Mouse (Mus musculus) ES-Bruce4 (cell line): Measurements from ENCODE around the gene Ankle1.

Experiments
- CTCF ChIP-seq: IDR thresholded peaks from one replicate; pipeline ENCODE4 v1.8.1; 2011; ENCODE audit warnings: low read depth, low read length
- EP300 ChIP-seq: IDR thresholded peaks from 2 replicates; pipeline ENCODE4 v1.6.1; 2011; ENCODE audit warnings: low read depth, low read length; ENCODE audit not compliant: insufficient read depth

DNA sequence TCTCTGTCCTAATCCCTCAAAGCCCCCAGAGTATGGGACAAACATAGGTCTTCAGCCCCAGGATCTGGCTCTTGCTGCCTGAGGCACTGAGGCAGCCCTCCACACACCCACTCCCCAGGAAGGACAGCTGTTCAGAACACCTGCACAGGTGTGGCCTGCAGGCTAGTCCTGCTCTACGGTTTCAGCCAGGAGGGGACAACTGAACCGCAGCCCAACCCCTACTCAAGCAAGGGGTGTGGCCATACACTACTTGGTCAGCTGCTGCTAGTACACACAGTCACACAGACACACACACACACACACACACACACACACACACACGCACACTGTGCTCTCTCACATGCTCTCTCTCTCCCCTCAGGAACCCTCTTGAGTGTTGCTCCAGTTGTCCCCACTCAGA is 21.9 kb upstream of the Ankle1 start:
- TF ChIP-seq CTCF (no peak), EP300 (peak; percentile 84)
